Mouse (Mus musculus): Measurements from ENCODE around the gene Ddi2. TPM values are rescaled to one million over a fixed set of nuclear protein-coding genes. Genes with fewer than 3 reads are reported as not detected.
"Not testable (repeated sequence)": the region's sequence is repeated elsewhere in the genome, so short reads cannot be mapped to it uniquely, and the experiment has no call there.

The Ddi2 gene
- polyA plus RNA-seq (2011; ENCODE audit: insufficient read length, low read depth, missing spikeins) = 27.6 and 30.9 TPM in 2 replicates

GRCm38 (mm10) chr4:141722731-141723672 is at the start of gene Ddi2:
Gene Ddi2 (minus strand): TSS chr4:141723419.
- Histone ChIP-seq H3K27ac (ENCODE audit: insufficient read depth, low read length) (peak within 1 kb of the TSS; percentile 96), H3K4me1 (ENCODE audit: control insufficient read depth, insufficient read depth, low read length) (peaks cover 9% of the 10 kb centered on the region; the same call in 1 of the 2 replicates), H3K4me3 (ENCODE audit: insufficient read depth, low read length) (peak within 1 kb of the TSS; percentile 92)
- no peak for TF ChIP-seq CTCF (IDR thresholded peaks at IDR 0.05; ENCODE audit: borderline replicate concordance, insufficient read depth, low read length)
- peak; percentile 82 for TF ChIP-seq POLR2A (IDR thresholded peaks at IDR 0.05; ENCODE audit: low read depth, low read length)

GRCm38 (mm10) chr4:141773019-141773418 is 49.8 kb upstream of the Ddi2 start:
- not testable (repeated sequence) for H3K4me1 ChIP-seq (ENCODE audit: control insufficient read depth, insufficient read depth, low read length); H3K4me3 ChIP-seq (ENCODE audit: insufficient read depth, low read length); H3K27ac ChIP-seq (ENCODE audit: insufficient read depth, low read length)

GRCm38 (mm10) chr4:141771823-141772222 is 48.6 kb upstream of the Ddi2 start:
- H3K27ac ChIP-seq (ENCODE audit: insufficient read depth, low read length) = no peak overlapping the region
- TF ChIP-seq CTCF (IDR thresholded peaks at IDR 0.05; ENCODE audit: borderline replicate concordance, insufficient read depth, low read length) (no peak), POLR2A (IDR thresholded peaks at IDR 0.05; ENCODE audit: low read depth, low read length) (no peak)
- H3K4me1 ChIP-seq (ENCODE audit: control insufficient read depth, insufficient read depth, low read length) = peaks cover 6% of the 10 kb centered on the region; the same call in 1 of the 2 replicates
- H3K4me3 ChIP-seq (ENCODE audit: insufficient read depth, low read length) = no peak overlapping the region

GRCm38 (mm10) chr4:141769501-141770160 is 46.4 kb upstream of the Ddi2 start:
- peaks cover 8% of the 10 kb centered on the region; the same call in 1 of the 2 replicates for H3K4me1 ChIP-seq (ENCODE audit: control insufficient read depth, insufficient read depth, low read length)
- no peak overlapping the region for H3K27ac ChIP-seq (ENCODE audit: insufficient read depth, low read length)
- TF ChIP-seq CTCF (IDR thresholded peaks at IDR 0.05; ENCODE audit: borderline replicate concordance, insufficient read depth, low read length) (no peak), POLR2A (IDR thresholded peaks at IDR 0.05; ENCODE audit: low read depth, low read length) (no peak)
- no peak overlapping the region for H3K4me3 ChIP-seq (ENCODE audit: insufficient read depth, low read length)

- Histone ChIP-seq H3K27ac (ENCODE audit: insufficient read depth, low read length) (peak overlapping the region; percentile 85), H3K4me1 (ENCODE audit: control insufficient read depth, insufficient read depth, low read length) (peaks cover 8% of the 10 kb centered on the region; the same call in 1 of the 2 replicates), H3K4me3 (ENCODE audit: insufficient read depth, low read length) (no peak overlapping the region)
- TF ChIP-seq POLR2A (IDR thresholded peaks at IDR 0.05; ENCODE audit: low read depth, low read length) (peak; percentile 45; the same call in 1 of the 2 replicates), CTCF (IDR thresholded peaks at IDR 0.05; ENCODE audit: borderline replicate concordance, insufficient read depth, low read length) (no peak)
Observed at GRCm38 (mm10) chr4:141767353-141768036, 44.3 kb upstream of the Ddi2 start.

- TF ChIP-seq CTCF (IDR thresholded peaks at IDR 0.05; ENCODE audit: borderline replicate concordance, insufficient read depth, low read length) = no peak
- no peak for TF ChIP-seq POLR2A (IDR thresholded peaks at IDR 0.05; ENCODE audit: low read depth, low read length)
- Histone ChIP-seq H3K4me3 (ENCODE audit: insufficient read depth, low read length) (no peak overlapping the region), H3K27ac (ENCODE audit: insufficient read depth, low read length) (peak overlapping the region; percentile 85), H3K4me1 (ENCODE audit: control insufficient read depth, insufficient read depth, low read length) (peaks cover 8% of the 10 kb centered on the region; the same call in 1 of the 2 replicates)
Observed at GRCm38 (mm10) chr4:141766668-141767352, 43.6 kb upstream of the Ddi2 start.

GRCm38 (mm10) chr4:141766316-141766667 is 43.1 kb upstream of the Ddi2 start:
- Histone ChIP-seq H3K27ac (ENCODE audit: insufficient read depth, low read length) (peak overlapping the region; percentile 85), H3K4me1 (ENCODE audit: control insufficient read depth, insufficient read depth, low read length) (peaks cover 8% of the 10 kb centered on the region; the same call in 1 of the 2 replicates), H3K4me3 (ENCODE audit: insufficient read depth, low read length) (no peak overlapping the region)
- no peak for TF ChIP-seq POLR2A (IDR thresholded peaks at IDR 0.05; ENCODE audit: low read depth, low read length)

GRCm38 (mm10) chr4:141765008-141765407 is 41.8 kb upstream of the Ddi2 start:
- Histone ChIP-seq H3K4me3 (ENCODE audit: insufficient read depth, low read length) (no peak overlapping the region), H3K27ac (ENCODE audit: insufficient read depth, low read length) (no peak overlapping the region), H3K4me1 (ENCODE audit: control insufficient read depth, insufficient read depth, low read length) (peaks cover 8% of the 10 kb centered on the region; the same call in 1 of the 2 replicates)
- TF ChIP-seq POLR2A (IDR thresholded peaks at IDR 0.05; ENCODE audit: low read depth, low read length) (no peak), CTCF (IDR thresholded peaks at IDR 0.05; ENCODE audit: borderline replicate concordance, insufficient read depth, low read length) (no peak)

GRCm38 (mm10) chr4:141763476-141763875 is 40.3 kb upstream of the Ddi2 start:
- TF ChIP-seq CTCF (IDR thresholded peaks at IDR 0.05; ENCODE audit: borderline replicate concordance, insufficient read depth, low read length) (no peak), POLR2A (IDR thresholded peaks at IDR 0.05; ENCODE audit: low read depth, low read length) (no peak)
- no peak overlapping the region for H3K27ac ChIP-seq (ENCODE audit: insufficient read depth, low read length)
- no peak overlapping the region for H3K4me3 ChIP-seq (ENCODE audit: insufficient read depth, low read length)
- H3K4me1 ChIP-seq (ENCODE audit: control insufficient read depth, insufficient read depth, low read length) = peaks cover 8% of the 10 kb centered on the region; the same call in 1 of the 2 replicates

Measured in embryonic fibroblast, embryonic 13.5 days (primary cell).